Mouse (Mus musculus) small intestine, adult 2 months (tissue): ENCODE measurements at regions not wholly inside any gene's neighbourhood (a gene's known extent, or its start where the extent isn't known, plus 50 kb on each side); places are given as distances from the start of the nearest gene placed in this dataset.

Source experiments
- CTCF ChIP-seq: fragments of 200-500 bp; IDR thresholded peaks from 2 replicates; pipeline ENCODE4 v1.5.1; 2012; ENCODE audit warnings: low read depth, mild to moderate bottlenecking, control low read depth, inconsistent platforms, low read length, moderate library complexity, mixed read lengths; ENCODE audit not compliant: insufficient replicate concordance, insufficient read length; ENCODE audit errors: extremely low read depth
- POLR2A ChIP-seq: fragments of 200-500 bp; IDR thresholded peaks from 2 replicates; pipeline ENCODE4 v1.6.1; 2012; ENCODE audit warnings: low read depth, mild to moderate bottlenecking, control low read depth, inconsistent platforms, low read length, moderate library complexity

DNA sequence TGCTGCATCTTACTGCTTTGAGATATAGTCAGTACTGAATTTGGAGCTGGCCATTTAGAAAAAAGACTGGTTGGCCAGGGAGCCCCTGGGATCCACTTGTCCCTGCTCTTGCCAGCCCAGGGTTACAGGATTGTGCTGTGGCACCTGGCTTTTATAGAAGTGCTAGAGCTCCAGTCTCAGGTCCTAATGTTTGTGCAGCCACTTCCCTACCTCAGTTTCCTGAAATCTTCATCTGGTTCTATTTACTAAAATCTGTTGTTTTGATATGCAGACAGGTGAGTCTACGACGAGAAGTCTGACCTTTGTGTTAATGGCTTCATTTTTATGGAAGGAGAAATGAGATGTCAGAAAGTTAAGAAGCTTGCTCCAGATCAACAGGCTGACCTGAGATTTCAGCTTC lies 73.0 kb upstream of the Gm47985 start:
- TF ChIP-seq CTCF (no peak), POLR2A (no peak)
